Mouse (Mus musculus) left cerebral cortex, postnatal 25 days (tissue): ENCODE data around the gene Tex22. TPM values are rescaled to one million over a fixed set of nuclear protein-coding genes. Genes with fewer than 3 reads are reported as not detected.

ENCODE experiments used
- DNase-seq, 2 experiments: peaks; one replicate each; pipeline ENCODE4 v3.0.0; 2022; ENCODE audit warnings: low spot score in 2 of 2, mixed read lengths in 1 of 2
- intact Hi-C: fragments of 180-260 bp; cut with DNase I; formaldehyde crosslinking; loops from one replicate; pipeline ENCODE4 v1.15.1; 2025
- microRNA-seq, 2 experiments: library from miRNA; unstranded; fragments of <30 nt; microRNA quantifications; one replicate each; pipeline ENCODE4 v1.2.0; 2022
- total RNA-seq, 2 experiments: library from RNA; stranded (reverse); gene quantifications; 2 replicates each; pipeline ENCODE4 v1.2.3; 2021

Gene Tex22
- total RNA-seq, 2 experiments from 2014 or later, result 0.44 TPM; not detected in 1

GRCm38 (mm10) chr12:113133861-113134403 lies 59.6 kb downstream of the Tex22 start:
- intact Hi-C loops, result no loop called here
- DNase-seq, result no peak

- intact Hi-C loops, result no loop called here
- DNase-seq, result no peak
These were observed 60.2 kb downstream of the Tex22 start for GRCm38 (mm10) chr12:113134502-113134901.

GRCm38 (mm10) chr12:113135401-113135800 lies 61.1 kb downstream of the Tex22 start:
- intact Hi-C loops, result no loop called here
- DNase-seq, result no peak

- no peak for DNase-seq
- intact Hi-C loops, result no loop called here
These were observed 62.3 kb downstream of the Tex22 start for GRCm38 (mm10) chr12:113136492-113137020.

- no peak for DNase-seq
- intact Hi-C loops, result no loop called here
These were observed 63.2 kb downstream of the Tex22 start for GRCm38 (mm10) chr12:113137260-113138213.

GRCm38 (mm10) chr12:113138291-113138690 lies 64.0 kb downstream of the Tex22 start:
- intact Hi-C loops, result no loop called here
- no peak for DNase-seq

Small RNA genes within 50 kb of the gene (microRNA-seq; reads per million reads assigned to microRNA genes)
- 0 reads per million in 2 experiments for gene Gm44471

Other genes starting within 250 kb of the Tex22 start
- 10 to 100 TPM in 1 of 2 experiments, 1 to 10 TPM in 1; 9.5 to 10.6 TPM for gene Cdca4, start 245.1 kb upstream of the Tex22 start, total RNA-seq
- not detected for gene Gpr132, start 206.3 kb upstream of the Tex22 start, total RNA-seq
- 10 to 100 TPM; 50.1 to 55.1 TPM for gene Jag2, start 144.7 kb upstream of the Tex22 start, total RNA-seq
- gene Nudt14, start 132.4 kb upstream of the Tex22 start, total RNA-seq, result 10 to 100 TPM; 10.8 to 11.5 TPM
- 10 to 100 TPM; 55.9 to 60.9 TPM for gene Btbd6, start 98.0 kb upstream of the Tex22 start, total RNA-seq
- gene Brf1, start 73.8 kb upstream of the Tex22 start, total RNA-seq, result 10 to 100 TPM; 45.0 to 50.4 TPM
- 10 to 100 TPM; 63.3 to 79.9 TPM for gene Pacs2, start 60.0 kb upstream of the Tex22 start, total RNA-seq
- gene Mta1, start 23.8 kb downstream of the Tex22 start, total RNA-seq, result 10 to 100 TPM; 76.7 to 82.7 TPM
- gene Crip2, start 65.7 kb downstream of the Tex22 start, total RNA-seq, result 100 to 1,000 TPM; 160 to 161 TPM
- gene Crip1, start 71.8 kb downstream of the Tex22 start, total RNA-seq, result 10 to 100 TPM; 12.4 to 15.2 TPM
- 1 to 10 TPM; 1.4 to 1.8 TPM for gene Tedc1, start 81.9 kb downstream of the Tex22 start, total RNA-seq
- 10 to 100 TPM; 26.3 to 29.6 TPM for gene Tmem121, start 111.4 kb downstream of the Tex22 start, total RNA-seq